Mouse (Mus musculus): ENCODE results near the gene Cul4a.
"Not testable (repeated sequence)": the region's sequence is repeated elsewhere in the genome, so short reads cannot be mapped to it uniquely, and the experiment has no call there.

Cul4a gene

DNA sequence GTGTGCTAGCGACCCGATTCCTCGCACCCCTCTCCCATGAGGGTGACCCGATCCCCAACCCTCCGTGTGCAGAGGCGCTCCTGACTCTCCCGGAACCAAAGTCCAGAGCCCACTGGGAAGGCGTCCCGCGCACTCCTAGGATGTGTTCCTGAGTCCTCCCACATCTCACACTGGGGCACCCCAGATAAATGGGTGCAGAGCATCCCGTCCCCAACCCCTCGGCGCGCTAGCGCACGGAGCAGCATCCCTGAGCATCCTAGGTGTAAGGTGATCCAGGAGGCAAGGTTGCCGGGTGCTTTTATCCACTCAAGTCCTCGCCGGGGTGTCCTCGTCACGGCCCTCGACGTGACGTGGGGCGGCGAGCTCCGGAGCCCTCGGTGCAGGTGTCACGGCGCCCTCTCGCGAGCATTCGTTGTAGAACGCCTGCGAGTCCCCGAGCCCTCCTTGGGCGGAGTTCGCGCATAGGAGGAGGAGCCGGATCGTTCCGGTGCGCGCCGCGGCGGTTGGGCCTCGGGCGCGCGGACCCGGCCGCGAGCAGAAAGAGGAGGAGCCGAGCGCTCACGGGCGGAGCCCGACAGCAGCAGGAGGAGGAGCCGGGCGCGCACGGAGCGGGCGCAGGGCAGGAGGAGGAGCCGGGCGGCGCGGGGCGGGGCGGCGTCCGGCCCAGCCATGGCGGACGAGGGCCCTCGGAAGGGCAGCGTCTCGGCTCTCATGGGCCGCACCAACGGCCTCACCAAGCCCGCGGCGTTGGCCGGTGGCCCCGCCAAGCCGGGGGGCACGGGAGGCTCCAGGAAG, at the start of gene Cul4a, which contains the start of gene Pcid2:
TSS of gene Cul4a (plus strand) at position 535 of the 795 bp plus-strand sequence.
TSS of gene Pcid2 (minus strand) at position 373 of the 795 bp plus-strand sequence.
- DNase-seq, result peak; percentile 97 to 98

DNA sequence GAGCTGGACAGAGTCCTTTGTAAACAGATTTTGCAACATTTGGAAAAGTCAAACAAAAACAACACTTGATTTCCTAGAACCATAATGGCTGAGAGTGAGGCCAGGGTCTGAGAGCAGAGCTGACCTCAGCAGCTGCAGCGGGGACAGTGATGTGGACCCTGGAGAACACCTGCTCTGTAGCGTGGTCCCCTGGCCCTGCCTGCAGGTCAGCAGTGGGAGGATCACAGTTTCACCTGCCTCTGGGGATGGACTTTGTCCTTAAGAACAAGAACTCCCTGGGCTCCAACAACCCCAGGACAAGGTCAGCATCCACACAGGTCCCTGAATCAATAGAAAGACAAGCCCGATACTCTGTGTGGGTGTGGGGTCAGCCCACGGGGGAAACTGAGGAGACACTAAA, 48.1 kb upstream of the Cul4a start:
- no peak for DNase-seq

DNA sequence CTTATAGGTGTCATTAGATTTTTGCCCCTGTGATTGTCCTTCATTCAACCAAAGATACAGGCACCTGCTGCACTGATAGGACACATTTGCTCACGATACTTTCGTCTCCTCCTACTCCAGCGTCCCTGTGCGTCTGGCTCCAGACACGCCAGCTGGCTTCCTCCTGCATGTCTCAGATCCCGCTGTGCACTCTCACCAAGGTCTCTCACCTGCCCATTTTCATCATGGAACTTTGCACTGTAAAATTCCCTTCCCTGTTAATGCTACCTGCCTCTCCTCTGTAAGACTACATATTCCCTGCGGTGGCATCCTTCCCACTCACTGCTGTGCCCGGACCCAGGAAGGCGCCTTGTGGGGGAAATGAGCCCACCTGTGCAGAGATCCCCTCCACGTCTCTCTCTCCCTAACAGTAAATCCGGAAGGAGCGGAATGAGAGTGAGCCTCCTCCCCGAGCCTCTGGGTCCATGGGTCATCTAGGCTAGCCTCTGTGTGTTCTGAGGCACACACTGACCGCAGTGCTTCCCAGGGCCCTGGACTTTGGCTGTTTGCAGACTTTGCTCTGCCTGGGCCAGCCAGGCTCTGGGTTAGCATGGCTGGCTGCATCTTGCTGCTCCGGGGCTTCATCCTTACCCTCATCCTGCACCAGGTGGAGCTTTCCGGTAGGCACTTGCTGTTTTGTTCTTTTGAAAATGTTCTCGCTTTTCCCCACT, 44.8 kb upstream of the Cul4a start, which contains the start of gene Proz:
TSS of gene Proz (plus strand) at position 474 of the 710 bp plus-strand sequence.
- no peak for DNase-seq

GRCm38 (mm10) chr8:13063112-13063511, 42.3 kb upstream of the Cul4a start:
- no peak for DNase-seq

DNA sequence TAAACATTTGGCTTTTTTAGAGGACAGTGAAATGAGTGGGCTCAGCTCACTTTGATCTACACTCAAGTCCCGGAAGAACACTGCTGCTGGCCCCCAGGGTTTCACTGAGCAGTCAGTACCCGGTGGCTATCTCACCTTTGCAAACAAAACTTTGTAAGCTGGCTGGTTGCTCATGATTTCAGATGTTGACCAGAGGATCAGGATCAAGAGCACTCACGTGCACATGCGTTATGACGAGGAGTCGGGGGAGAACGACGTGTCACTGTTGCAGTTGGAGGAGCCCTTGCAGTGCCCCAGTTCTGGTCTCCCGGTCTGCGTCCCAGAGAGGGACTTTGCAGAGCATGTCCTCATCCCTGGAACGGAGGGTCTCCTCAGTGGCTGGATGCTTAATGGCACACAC, 32.2 kb upstream of the Cul4a start:
- DNase-seq, result no peak

GRCm38 (mm10) chr8:13075044-13075443, 30.4 kb upstream of the Cul4a start:
- DNase-seq, result no peak

DNA sequence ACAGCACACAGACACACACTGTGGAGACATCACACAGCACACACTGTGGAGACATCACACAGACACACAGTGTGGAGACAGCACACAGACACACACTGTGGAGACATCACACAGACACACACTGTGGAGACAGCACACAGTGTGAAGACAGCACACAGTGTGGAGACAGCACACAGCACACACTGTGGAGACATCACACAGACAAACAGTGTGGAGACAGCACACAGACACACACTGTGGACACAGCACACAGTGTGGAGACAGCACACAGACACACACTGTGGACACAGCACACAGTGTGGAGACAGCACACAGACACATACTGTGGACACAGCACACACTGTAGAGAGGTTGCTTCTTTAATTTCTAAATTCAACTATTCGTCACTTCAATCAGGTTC, 29.8 kb upstream of the Cul4a start:
- not testable (repeated sequence) for DNase-seq

- no peak for DNase-seq
Measured at GRCm38 (mm10) chr8:13077542-13077941, 27.9 kb upstream of the Cul4a start.

DNA sequence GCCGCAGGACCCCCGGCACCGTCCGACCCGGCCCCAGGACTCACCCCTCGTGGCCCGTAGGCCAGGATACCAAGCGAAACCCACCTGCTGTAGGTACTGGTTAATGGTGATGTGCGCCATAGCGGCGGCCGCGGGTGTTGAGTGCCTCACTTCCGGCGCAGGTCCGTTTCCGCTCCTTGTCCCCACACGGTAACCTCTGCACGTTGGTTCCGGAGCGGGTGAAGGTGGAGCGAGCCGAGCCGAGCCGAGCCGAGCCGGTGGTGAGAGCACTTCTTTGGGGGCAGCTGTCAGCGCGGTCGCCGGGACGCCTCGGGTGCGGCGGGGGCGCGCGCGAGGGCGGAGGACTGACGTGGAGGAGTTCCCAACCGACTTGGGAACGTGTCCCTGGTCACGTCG, 732 bp upstream of the Cul4a start:
- peak; percentile 87 to 90 for DNase-seq

DNA sequence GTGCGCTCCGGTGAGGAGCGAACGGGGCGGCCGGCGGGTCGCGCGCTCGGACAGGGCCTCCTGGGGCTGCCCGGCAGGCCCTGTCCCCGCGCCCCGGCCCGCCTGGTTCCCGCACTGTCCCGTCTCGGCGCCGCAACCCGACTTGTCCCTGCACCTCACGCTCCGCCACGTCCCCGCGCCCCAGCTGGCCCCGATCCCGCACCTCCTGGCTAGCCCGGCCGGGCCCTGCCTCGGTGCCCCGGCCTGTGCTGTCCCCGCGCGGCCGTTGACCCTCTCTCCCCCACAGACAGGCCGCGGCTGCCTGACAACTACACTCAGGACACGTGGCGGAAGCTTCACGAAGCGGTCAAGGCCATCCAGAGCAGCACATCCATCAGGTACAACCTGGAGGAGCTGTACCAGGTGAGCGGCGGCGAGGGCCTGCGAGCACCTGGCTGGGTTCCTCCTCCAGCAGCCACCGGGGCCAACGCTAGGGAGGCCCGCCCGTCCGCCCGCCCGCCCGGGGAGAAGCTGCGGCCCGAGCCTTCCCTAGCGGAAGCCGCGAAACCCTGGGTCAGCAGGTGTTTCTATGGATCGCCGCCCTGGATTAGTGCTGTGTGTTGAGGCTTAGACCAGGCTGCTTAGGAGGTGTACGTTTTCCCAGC, 609 bp downstream of the Cul4a start:
- DNase-seq, result peak; percentile 44 to 63

GRCm38 (mm10) chr8:13107990-13108638, 2.7 kb downstream of the Cul4a start:
- no peak for DNase-seq

GRCm38 (mm10) chr8:13108967-13109366, 3.5 kb downstream of the Cul4a start:
- no peak for DNase-seq

GRCm38 (mm10) chr8:13109416-13109960, 4.1 kb downstream of the Cul4a start:
- DNase-seq, result no peak

- DNase-seq, result no peak
Measured at GRCm38 (mm10) chr8:13111917-13112316, 6.5 kb downstream of the Cul4a start.

GRCm38 (mm10) chr8:13113232-13113631, 7.8 kb downstream of the Cul4a start:
- no peak for DNase-seq

GRCm38 (mm10) chr8:13117096-13117495, 11.7 kb downstream of the Cul4a start:
- DNase-seq, result no peak

- DNase-seq, result no peak
Measured at GRCm38 (mm10) chr8:13118516-13118915, 13.1 kb downstream of the Cul4a start.

- no peak for DNase-seq
Measured at GRCm38 (mm10) chr8:13120882-13121665, 15.7 kb downstream of the Cul4a start.

- no peak for DNase-seq
Measured at GRCm38 (mm10) chr8:13122887-13123421, 17.5 kb downstream of the Cul4a start.

- no peak for DNase-seq
Measured at GRCm38 (mm10) chr8:13124897-13125296, 19.5 kb downstream of the Cul4a start.

GRCm38 (mm10) chr8:13132220-13132619, 26.8 kb downstream of the Cul4a start:
- DNase-seq, result peak; percentile 30 to 41
